Mouse (Mus musculus): ENCODE measurements around the gene Cdk6. TPM values are rescaled to one million over a fixed set of nuclear protein-coding genes. Genes with fewer than 3 reads are reported as not detected.

The Cdk6 gene
- polyA plus RNA-seq, 2 experiments = 5.7 to 13.9 TPM

GRCm38 (mm10) chr5:3386021-3386730 is 44.9 kb downstream of the Cdk6 start:
- ATAC-seq (ENCODE audit: insufficient read depth) (no peak), DNase-seq (ENCODE audit: low read depth in 3 of 3, low spot score in 3 of 3) (no peak)
- Histone ChIP-seq H3K9ac (replicated peaks) (no peak overlapping the region), H3K4me3 (ENCODE audit: insufficient read depth in 1 of 2, low read depth in 2 of 2, low read length in 2 of 2) (no peak overlapping the region), H3K4me1 (replicated peaks; ENCODE audit: control insufficient read depth in 2 of 2, insufficient read depth in 2 of 2, low read length in 1 of 2) (peaks cover 0 to 13% of the 10 kb centered on the region in 2 experiments; a peak in 2 of 4 replicates), H3K9me3 (ENCODE audit: control insufficient read depth, low read length) (no peaks in the 10 kb centered on the region), H3K27ac (no peak overlapping the region), H3K27me3 (ENCODE audit: control insufficient read depth, insufficient read depth, low read length) (no peaks in the 10 kb centered on the region), H3K36me3 (replicated peaks; ENCODE audit: control insufficient read depth, insufficient read depth, low read depth) (no peaks in the 10 kb centered on the region), H3K4me2 (ENCODE audit: low read depth) (no peak overlapping the region)
- 68% methylated on average over 7 of the region's 7 CpGs for WGBS (ENCODE audit: insufficient replicate concordance)
- no peak for TF ChIP-seq EP300 (IDR thresholded peaks at IDR 0.05; ENCODE audit: low read depth)
- TF ChIP-seq CTCF (IDR thresholded peaks at IDR 0.05; ENCODE audit: low read depth) = no peak

GRCm38 (mm10) chr5:3386731-3387087 is 45.4 kb downstream of the Cdk6 start:
- ATAC-seq (ENCODE audit: insufficient read depth) = no peak
- no peaks in the 10 kb centered on the region for H3K36me3 ChIP-seq (replicated peaks; ENCODE audit: control insufficient read depth, insufficient read depth, low read depth)
- H3K9ac ChIP-seq (replicated peaks) = no peak overlapping the region
- TF ChIP-seq EP300 (IDR thresholded peaks at IDR 0.05; ENCODE audit: low read depth) (no peak), CTCF (IDR thresholded peaks at IDR 0.05; ENCODE audit: low read depth) (no peak)
- H3K27me3 ChIP-seq (ENCODE audit: control insufficient read depth, insufficient read depth, low read length) = no peaks in the 10 kb centered on the region
- H3K9me3 ChIP-seq (ENCODE audit: control insufficient read depth, low read length) = no peaks in the 10 kb centered on the region
- 52% methylated on average over 4 of the region's 4 CpGs for WGBS (ENCODE audit: insufficient replicate concordance)
- no peak overlapping the region for H3K27ac ChIP-seq
- no peak overlapping the region for H3K4me3 ChIP-seq (ENCODE audit: insufficient read depth in 1 of 2, low read depth in 2 of 2, low read length in 2 of 2)
- DNase-seq (ENCODE audit: low read depth in 3 of 3, low spot score in 3 of 3) = no peak
- no peak overlapping the region for H3K4me2 ChIP-seq (ENCODE audit: low read depth)
- H3K4me1 ChIP-seq (replicated peaks; ENCODE audit: control insufficient read depth in 2 of 2, insufficient read depth in 2 of 2, low read length in 1 of 2) = peaks cover 0 to 9% of the 10 kb centered on the region in 2 experiments; a peak in 1 of 4 replicates

DNA sequence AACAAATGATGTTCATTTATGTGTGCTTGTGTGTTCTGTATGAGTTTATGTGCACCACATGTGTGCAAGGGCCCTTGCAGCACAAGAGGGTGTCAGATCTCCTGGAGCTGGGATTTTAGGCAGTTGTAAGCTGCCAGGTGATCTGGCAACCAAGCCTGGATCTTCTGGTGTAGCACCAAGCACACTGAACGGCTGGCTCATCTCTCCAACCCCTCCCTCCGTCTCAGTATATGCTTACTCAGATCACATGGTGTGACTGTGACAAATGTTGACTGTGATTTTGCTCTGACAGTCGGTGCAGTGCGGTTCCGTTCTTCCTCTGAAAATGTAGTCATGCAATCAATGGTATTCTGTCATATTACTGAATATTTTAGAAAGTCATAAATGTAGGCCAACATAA is 45.9 kb downstream of the Cdk6 start:
- Histone ChIP-seq H3K4me1 (replicated peaks; ENCODE audit: control insufficient read depth in 2 of 2, insufficient read depth in 2 of 2, low read length in 1 of 2) (peaks cover 0 to 9% of the 10 kb centered on the region in 2 experiments; a peak in 1 of 4 replicates), H3K4me3 (ENCODE audit: insufficient read depth in 1 of 2, low read depth in 2 of 2, low read length in 2 of 2) (no peak overlapping the region), H3K36me3 (replicated peaks; ENCODE audit: control insufficient read depth, insufficient read depth, low read depth) (no peaks in the 10 kb centered on the region), H3K4me2 (ENCODE audit: low read depth) (no peak overlapping the region), H3K9ac (replicated peaks) (no peak overlapping the region), H3K9me3 (ENCODE audit: control insufficient read depth, low read length) (no peaks in the 10 kb centered on the region), H3K27me3 (ENCODE audit: control insufficient read depth, insufficient read depth, low read length) (no peaks in the 10 kb centered on the region), H3K27ac (no peak overlapping the region)
- WGBS (ENCODE audit: insufficient replicate concordance) = 45% methylated on average over 5 of the region's 5 CpGs
- DNase-seq (ENCODE audit: low read depth in 3 of 3, low spot score in 3 of 3) (no peak), ATAC-seq (ENCODE audit: insufficient read depth) (peak; percentile 41; the same call in 1 of the 2 replicates)
- TF ChIP-seq EP300 (IDR thresholded peaks at IDR 0.05; ENCODE audit: low read depth) (no peak), CTCF (IDR thresholded peaks at IDR 0.05; ENCODE audit: low read depth) (no peak)

DNA sequence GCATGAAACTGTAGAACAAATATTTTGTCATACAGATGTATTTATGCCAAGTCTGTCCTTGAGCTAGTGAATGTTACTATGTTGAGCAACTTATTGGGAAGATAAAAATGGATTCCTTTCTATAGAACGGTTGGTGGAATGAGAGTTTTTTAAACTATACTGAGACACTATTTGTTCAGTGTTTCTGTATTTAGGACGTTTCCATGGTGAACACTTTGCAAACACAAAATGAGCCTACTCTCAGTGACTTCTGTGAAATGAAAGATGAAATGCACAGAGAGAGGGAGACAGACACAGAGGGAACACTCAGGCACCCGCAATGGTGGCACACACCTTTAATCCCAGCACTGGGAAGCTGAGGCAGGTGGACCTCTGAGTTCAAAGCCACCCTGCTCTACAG is 51.6 kb downstream of the Cdk6 start:
- DNase-seq (ENCODE audit: low read depth in 3 of 3, low spot score in 3 of 3) = no peak
- peaks cover 2% of the 10 kb centered on the region; the same call in 1 of the 2 replicates for H3K36me3 ChIP-seq (replicated peaks; ENCODE audit: control insufficient read depth, insufficient read depth, low read depth)
- no peaks in the 10 kb centered on the region for H3K9me3 ChIP-seq (ENCODE audit: control insufficient read depth, low read length)
- no peaks in the 10 kb centered on the region for H3K4me1 ChIP-seq (replicated peaks; ENCODE audit: control insufficient read depth in 2 of 2, insufficient read depth in 2 of 2, low read length in 1 of 2)
- no peak overlapping the region for H3K4me2 ChIP-seq (ENCODE audit: low read depth)
- TF ChIP-seq CTCF (IDR thresholded peaks at IDR 0.05; ENCODE audit: low read depth) (no peak), EP300 (IDR thresholded peaks at IDR 0.05; ENCODE audit: low read depth) (no peak)
- H3K4me3 ChIP-seq (ENCODE audit: insufficient read depth in 1 of 2, low read depth in 2 of 2, low read length in 2 of 2) = no peak overlapping the region
- H3K27me3 ChIP-seq (ENCODE audit: control insufficient read depth, insufficient read depth, low read length) = no peaks in the 10 kb centered on the region
- H3K9ac ChIP-seq (replicated peaks) = no peak overlapping the region
- 63% methylated on average over 3 of the region's 3 CpGs for WGBS (ENCODE audit: insufficient replicate concordance)
- ATAC-seq (ENCODE audit: insufficient read depth) = no peak
- no peak overlapping the region for H3K27ac ChIP-seq

- TF ChIP-seq EP300 (IDR thresholded peaks at IDR 0.05; ENCODE audit: low read depth) (no peak), CTCF (IDR thresholded peaks at IDR 0.05; ENCODE audit: low read depth) (no peak)
- DNase-seq (ENCODE audit: low read depth in 3 of 3, low spot score in 3 of 3) (no peak), ATAC-seq (ENCODE audit: insufficient read depth) (no peak)
- H3K9me3 ChIP-seq (ENCODE audit: control insufficient read depth, low read length) = no peaks in the 10 kb centered on the region
- peaks cover 2% of the 10 kb centered on the region; the same call in 1 of the 2 replicates for H3K36me3 ChIP-seq (replicated peaks; ENCODE audit: control insufficient read depth, insufficient read depth, low read depth)
- WGBS (ENCODE audit: insufficient replicate concordance) = 76% methylated on average over 7 of the region's 7 CpGs
- H3K27ac ChIP-seq = no peak overlapping the region
- no peak overlapping the region for H3K4me3 ChIP-seq (ENCODE audit: insufficient read depth in 1 of 2, low read depth in 2 of 2, low read length in 2 of 2)
- no peaks in the 10 kb centered on the region for H3K27me3 ChIP-seq (ENCODE audit: control insufficient read depth, insufficient read depth, low read length)
- H3K4me2 ChIP-seq (ENCODE audit: low read depth) = no peak overlapping the region
- H3K4me1 ChIP-seq (replicated peaks; ENCODE audit: control insufficient read depth in 2 of 2, insufficient read depth in 2 of 2, low read length in 1 of 2) = no peaks in the 10 kb centered on the region
- no peak overlapping the region for H3K9ac ChIP-seq (replicated peaks)
Observed at GRCm38 (mm10) chr5:3394145-3394544, 52.9 kb downstream of the Cdk6 start.

Data from liver, embryonic 14.5 days (tissue).